Mouse (Mus musculus): Measurements from ENCODE around the gene Mrpl24. TPM values are rescaled to one million over a fixed set of nuclear protein-coding genes. Genes with fewer than 3 reads are reported as not detected.
A peak's percentile ranks its signal among the peaks of the same experiment; 100 is the strongest.

Mrpl24 gene
- polyA plus RNA-seq, 1 experiment from 2014 or later, result 51.0 TPM

DNA sequence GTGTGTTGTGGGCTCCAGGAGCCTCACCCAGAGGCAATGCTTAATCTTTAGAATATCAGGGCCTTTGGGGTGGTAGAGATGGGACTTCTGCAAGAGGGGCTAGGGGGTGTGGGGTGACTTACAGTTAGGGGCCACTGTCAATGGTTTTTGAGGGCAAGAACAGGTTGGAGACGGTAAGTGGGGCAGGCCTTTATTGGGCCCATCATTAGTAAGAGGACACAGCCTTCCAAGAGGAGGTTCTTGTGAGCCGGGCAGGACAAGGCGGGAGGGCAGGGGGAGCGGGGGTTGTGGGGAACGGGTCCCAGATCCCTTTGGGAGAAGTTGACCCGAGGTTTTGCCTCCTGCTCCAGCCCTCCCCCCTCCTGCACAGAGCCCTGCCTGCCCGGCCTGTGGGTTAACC is 5.8 kb upstream of the Mrpl24 start:
- Histone ChIP-seq H3K36me3 (peaks cover 42% of the 10 kb centered on the region), H3K9ac (replicated peaks) (no peak overlapping the region), H3K4me1 (peaks cover 32% of the 10 kb centered on the region), H3K27me3 (replicated peaks) (no peaks in the 10 kb centered on the region), H3K27ac (replicated peaks) (no peak overlapping the region), H3K4me2 (no peak overlapping the region), H3K4me3 (replicated peaks) (no peak overlapping the region), H3K9me3 (replicated peaks) (no peaks in the 10 kb centered on the region)
- 87% methylated on average over 7 of the region's 7 CpGs for WGBS
- no peak for ATAC-seq (ENCODE audit: low FRiP score)

GRCm38 (mm10) chr3:87913891-87914290 is 5.4 kb upstream of the Mrpl24 start:
- H3K4me2 ChIP-seq, result no peak overlapping the region
- WGBS, result 94% methylated on average over 10 of the region's 10 CpGs
- H3K36me3 ChIP-seq, result peaks cover 42% of the 10 kb centered on the region
- no peak for ATAC-seq (ENCODE audit: low FRiP score)
- H3K27ac ChIP-seq (replicated peaks), result no peak overlapping the region
- H3K9ac ChIP-seq (replicated peaks), result no peak overlapping the region
- H3K9me3 ChIP-seq (replicated peaks), result no peaks in the 10 kb centered on the region
- H3K27me3 ChIP-seq (replicated peaks), result no peaks in the 10 kb centered on the region
- H3K4me3 ChIP-seq (replicated peaks), result no peak overlapping the region
- peaks cover 30% of the 10 kb centered on the region for H3K4me1 ChIP-seq

DNA sequence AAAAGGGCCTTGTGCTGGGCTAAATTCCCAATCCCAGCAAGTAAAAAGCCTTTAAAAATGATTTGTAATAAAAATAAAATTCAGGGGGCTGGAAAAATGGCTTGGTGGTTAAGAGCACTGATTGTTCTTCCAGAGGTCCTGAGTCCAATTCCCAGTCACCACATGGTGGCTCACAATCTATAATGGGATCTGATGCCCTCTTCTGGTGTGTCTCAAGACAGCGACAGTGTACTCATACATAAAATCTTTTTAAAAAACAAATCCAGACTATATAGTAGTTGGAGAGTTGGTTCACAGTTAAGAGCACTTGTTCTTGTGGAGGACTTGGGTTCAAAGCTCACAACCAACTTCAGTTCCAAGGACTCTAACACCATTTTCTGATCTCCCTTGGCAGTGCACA is 2.3 kb upstream of the Mrpl24 start:
- Histone ChIP-seq H3K27me3 (replicated peaks) (no peaks in the 10 kb centered on the region), H3K4me1 (peaks cover 24% of the 10 kb centered on the region), H3K4me3 (replicated peaks) (no peak overlapping the region), H3K9ac (replicated peaks) (no peak overlapping the region), H3K9me3 (replicated peaks) (no peaks in the 10 kb centered on the region), H3K36me3 (peaks cover 46% of the 10 kb centered on the region), H3K27ac (replicated peaks) (no peak overlapping the region), H3K4me2 (no peak overlapping the region)
- WGBS, result 86% methylated on average over 1 of the region's 1 CpGs
- no peak for ATAC-seq (ENCODE audit: low FRiP score)

- H3K9ac ChIP-seq (replicated peaks), result 0 out of 2 replicates have a peak overlapping the region, but pooled peaks have one; percentile 30
- 95% methylated on average over 1 of the region's 1 CpGs for WGBS
- H3K36me3 ChIP-seq, result peaks cover 56% of the 10 kb centered on the region
- H3K27me3 ChIP-seq (replicated peaks), result no peaks in the 10 kb centered on the region
- peak overlapping the region; percentile 87 for H3K4me2 ChIP-seq
- no peak overlapping the region for H3K4me3 ChIP-seq (replicated peaks)
- H3K27ac ChIP-seq (replicated peaks), result peak overlapping the region; percentile 83; the same call in 1 of the 2 replicates
- H3K4me1 ChIP-seq, result peaks cover 24% of the 10 kb centered on the region
- no peak for ATAC-seq (ENCODE audit: low FRiP score)
- no peaks in the 10 kb centered on the region for H3K9me3 ChIP-seq (replicated peaks)
These were observed 755 bp upstream of the Mrpl24 start for GRCm38 (mm10) chr3:87918551-87918950.

DNA sequence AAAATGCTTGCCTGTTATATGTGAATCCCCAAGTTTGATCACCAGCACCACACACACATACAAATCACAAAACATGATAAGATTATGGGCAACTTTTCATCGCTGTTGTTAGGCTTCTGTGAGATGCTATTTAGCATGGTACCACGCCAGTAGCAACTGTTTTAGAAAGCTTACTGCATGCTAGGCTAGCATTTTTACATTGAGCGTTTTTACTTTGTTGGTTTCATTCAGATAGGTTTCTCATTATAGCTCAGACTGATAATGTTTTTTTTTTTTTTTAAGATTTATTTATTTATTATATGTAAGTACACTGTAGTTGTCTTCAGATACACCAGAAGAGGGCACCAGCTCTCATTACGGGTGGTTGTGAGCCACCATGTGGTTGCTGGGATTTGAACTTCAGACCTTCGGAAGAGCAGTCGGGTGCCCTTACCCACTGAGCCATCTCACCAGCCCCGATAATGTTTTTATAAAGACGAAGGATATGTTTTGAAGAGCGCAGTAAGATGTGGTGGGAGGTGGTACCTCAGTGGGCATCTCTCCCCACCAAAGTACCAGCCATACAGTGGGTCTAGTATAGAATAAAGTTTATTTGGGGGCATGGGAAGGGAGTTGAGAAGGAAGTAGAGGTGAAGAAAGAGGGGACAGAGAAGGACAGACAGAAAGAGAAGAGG is 1.1 kb downstream of the Mrpl24 start:
- H3K27ac ChIP-seq (replicated peaks), result no peak overlapping the region
- no peaks in the 10 kb centered on the region for H3K9me3 ChIP-seq (replicated peaks)
- no peaks in the 10 kb centered on the region for H3K27me3 ChIP-seq (replicated peaks)
- WGBS, result 72% methylated on average over 9 of the region's 9 CpGs
- peak overlapping the region; percentile 87 for H3K4me2 ChIP-seq
- peak overlapping the region; percentile 69; the same call in 1 of the 2 replicates for H3K9ac ChIP-seq (replicated peaks)
- H3K4me3 ChIP-seq (replicated peaks), result peak overlapping the region; percentile 70
- no peak for ATAC-seq (ENCODE audit: low FRiP score)
- H3K36me3 ChIP-seq, result peaks cover 57% of the 10 kb centered on the region
- peaks cover 24% of the 10 kb centered on the region for H3K4me1 ChIP-seq

GRCm38 (mm10) chr3:87924996-87925395 is 5.7 kb downstream of the Mrpl24 start:
- Histone ChIP-seq H3K27ac (replicated peaks) (no peak overlapping the region), H3K36me3 (peaks cover 52% of the 10 kb centered on the region), H3K9me3 (replicated peaks) (no peaks in the 10 kb centered on the region), H3K9ac (replicated peaks) (no peak overlapping the region), H3K4me2 (no peak overlapping the region), H3K4me1 (peaks cover 28% of the 10 kb centered on the region), H3K4me3 (replicated peaks) (no peak overlapping the region), H3K27me3 (replicated peaks) (no peaks in the 10 kb centered on the region)
- 88% methylated on average over 7 of the region's 7 CpGs for whole genome bisulfite sequencing
- no peak for ATAC-seq (ENCODE audit: low FRiP score)

DNA sequence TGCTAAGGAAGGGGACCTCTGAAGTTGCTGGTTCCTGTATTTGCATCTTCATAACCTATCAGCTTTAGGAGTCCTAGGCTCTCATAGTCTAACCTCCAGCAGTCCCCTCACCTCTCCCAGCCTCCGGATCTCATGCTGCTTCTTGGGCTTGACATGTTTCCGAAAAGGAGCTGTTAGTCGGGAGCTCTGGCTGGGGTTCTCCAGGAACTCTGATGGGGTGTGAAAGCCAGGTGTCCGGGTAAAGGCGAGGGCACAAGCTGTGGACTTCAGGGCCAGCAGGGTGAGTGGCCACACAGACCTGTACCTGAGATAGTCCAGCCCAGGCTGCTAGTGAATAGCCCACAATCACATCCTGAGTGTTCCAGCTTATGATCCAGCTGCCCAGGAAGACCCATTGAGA is 8.1 kb downstream of the Mrpl24 start:
- no peaks in the 10 kb centered on the region for H3K9me3 ChIP-seq (replicated peaks)
- peaks cover 51% of the 10 kb centered on the region for H3K36me3 ChIP-seq
- peaks cover 31% of the 10 kb centered on the region for H3K4me1 ChIP-seq
- H3K27ac ChIP-seq (replicated peaks), result no peak overlapping the region
- no peaks in the 10 kb centered on the region for H3K27me3 ChIP-seq (replicated peaks)
- ATAC-seq (ENCODE audit: low FRiP score), result no peak
- H3K9ac ChIP-seq (replicated peaks), result no peak overlapping the region
- no peak overlapping the region for H3K4me2 ChIP-seq
- no peak overlapping the region for H3K4me3 ChIP-seq (replicated peaks)
- WGBS, result 95% methylated on average over 5 of the region's 5 CpGs

DNA sequence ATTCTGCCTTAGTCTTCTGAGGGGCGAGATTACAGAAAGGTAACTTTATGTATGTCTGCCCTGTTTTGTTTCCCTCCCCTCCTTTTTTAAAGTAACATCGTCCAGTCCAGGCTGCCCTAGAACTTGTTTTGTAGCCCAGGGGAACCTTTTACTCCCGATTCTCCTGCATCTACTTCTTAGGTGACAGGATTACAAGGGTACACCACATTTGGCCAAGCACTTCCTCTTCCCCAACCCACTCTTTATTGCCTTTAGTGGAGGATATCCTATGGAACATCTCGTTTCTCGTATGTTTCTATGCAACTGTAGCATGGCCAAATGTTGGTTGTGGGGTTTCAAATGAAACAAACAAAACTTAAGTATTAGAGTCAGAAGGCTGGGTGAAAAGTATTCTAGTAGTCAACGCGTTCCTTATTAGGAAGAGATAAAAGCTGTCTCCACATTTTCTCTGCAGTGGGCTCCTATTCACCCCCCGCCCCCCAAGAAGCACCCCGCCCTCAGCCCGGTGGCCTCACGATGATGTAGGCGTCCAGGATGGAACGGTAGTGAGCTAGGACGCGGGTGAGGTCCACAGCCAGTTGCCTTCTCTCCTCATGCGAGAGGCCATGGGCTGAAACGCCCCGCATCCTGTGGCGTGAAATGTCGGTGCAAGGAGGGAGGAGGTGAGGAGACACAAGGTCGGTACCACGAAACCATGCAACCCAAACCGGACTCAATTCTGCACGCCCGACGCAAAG is 10.2 kb downstream of the Mrpl24 start:
- peak overlapping the region; percentile 80 for H3K4me2 ChIP-seq
- 8% methylated on average over 26 of the region's 26 CpGs for WGBS
- H3K9ac ChIP-seq (replicated peaks), result peak overlapping the region; percentile 87
- peak overlapping the region; percentile 94 for H3K27ac ChIP-seq (replicated peaks)
- peaks cover 43% of the 10 kb centered on the region for H3K36me3 ChIP-seq
- H3K4me3 ChIP-seq (replicated peaks), result peak overlapping the region; percentile 88
- peak; percentile 46; the same call in 1 of the 2 replicates for ATAC-seq (ENCODE audit: low FRiP score)
- no peaks in the 10 kb centered on the region for H3K9me3 ChIP-seq (replicated peaks)
- no peaks in the 10 kb centered on the region for H3K27me3 ChIP-seq (replicated peaks)
- H3K4me1 ChIP-seq, result peaks cover 46% of the 10 kb centered on the region

GRCm38 (mm10) chr3:87930078-87930795 is 10.9 kb downstream of the Mrpl24 start, which contains the start of the genes Isg20l2 and Rrnad1:
Isg20l2 (plus strand) TSS chr3:87930314.
Rrnad1 (minus strand) TSS chr3:87930717.
- Histone ChIP-seq H3K27ac (replicated peaks) (peak within 1 kb of the TSS; percentile 94), H3K9me3 (replicated peaks) (no peaks in the 10 kb centered on the region), H3K9ac (replicated peaks) (peak within 1 kb of the TSS; percentile 87), H3K4me2 (peak within 1 kb of the TSS; percentile 80), H3K4me1 (peaks cover 53% of the 10 kb centered on the region), H3K4me3 (replicated peaks) (peak within 1 kb of the TSS; percentile 88), H3K27me3 (replicated peaks) (no peaks in the 10 kb centered on the region), H3K36me3 (peaks cover 41% of the 10 kb centered on the region)
- peak; percentile 97 for ATAC-seq (ENCODE audit: low FRiP score)
- WGBS, result under 1% methylated on average over 58 of the region's 78 CpGs

DNA sequence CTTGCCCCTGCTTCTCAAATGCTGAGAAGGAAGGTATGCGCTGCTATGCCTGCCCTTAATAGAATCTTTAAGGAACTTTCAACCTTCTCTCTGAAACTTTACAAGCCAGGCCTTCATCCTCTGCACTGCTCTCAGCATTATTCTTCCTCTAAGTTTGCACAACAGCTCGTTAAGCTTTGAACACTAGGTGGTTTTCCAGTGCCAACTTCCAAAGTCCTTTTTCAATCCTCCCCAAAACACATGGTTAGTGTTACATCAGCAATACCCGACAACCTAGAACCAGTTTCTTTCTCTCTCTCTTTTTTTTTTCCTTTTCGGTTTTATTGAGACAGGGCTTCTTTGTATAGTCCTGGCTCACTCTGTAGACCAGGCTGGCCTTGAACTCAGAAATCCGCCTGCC is 14.7 kb downstream of the Mrpl24 start:
- H3K4me3 ChIP-seq (replicated peaks), result no peak overlapping the region
- no peaks in the 10 kb centered on the region for H3K27me3 ChIP-seq (replicated peaks)
- ATAC-seq (ENCODE audit: low FRiP score), result no peak
- no peak overlapping the region for H3K4me2 ChIP-seq
- 93% methylated on average over 5 of the region's 5 CpGs for WGBS
- no peaks in the 10 kb centered on the region for H3K9me3 ChIP-seq (replicated peaks)
- H3K9ac ChIP-seq (replicated peaks), result 0 out of 2 replicates have a peak overlapping the region, but pooled peaks have one; percentile 17
- no peak overlapping the region for H3K27ac ChIP-seq (replicated peaks)
- peaks cover 59% of the 10 kb centered on the region for H3K4me1 ChIP-seq
- H3K36me3 ChIP-seq, result peaks cover 44% of the 10 kb centered on the region

GRCm38 (mm10) chr3:87934501-87934900 is 15.2 kb downstream of the Mrpl24 start:
- no peak overlapping the region for H3K4me2 ChIP-seq

More at GRCm38 (mm10) chr3:87934501-87934900, 15.2 kb downstream of the Mrpl24 start:
- 72% methylated on average over 4 of the region's 4 CpGs for WGBS
- Histone ChIP-seq H3K4me1 (peaks cover 54% of the 10 kb centered on the region), H3K9ac (replicated peaks) (peak overlapping the region; percentile 17; the same call in 1 of the 2 replicates), H3K36me3 (peaks cover 49% of the 10 kb centered on the region), H3K4me3 (replicated peaks) (no peak overlapping the region), H3K27me3 (replicated peaks) (no peaks in the 10 kb centered on the region), H3K27ac (replicated peaks) (no peak overlapping the region), H3K9me3 (replicated peaks) (no peaks in the 10 kb centered on the region)
- ATAC-seq (ENCODE audit: low FRiP score), result no peak

All from neural tube, embryonic 15.5 days (tissue).